Mouse (Mus musculus) liver, embryonic 14.5 days (tissue): ENCODE results near the gene Majin.

Experiments
- CTCF ChIP-seq: IDR thresholded peaks from 2 replicates; pipeline ENCODE4 v1.5.1; 2016; ENCODE audit warnings: antibody characterized with exemption, low read depth, control low read depth
- EP300 ChIP-seq: IDR thresholded peaks from 2 replicates; pipeline ENCODE4 v1.6.1; 2016; ENCODE audit warnings: antibody characterized with exemption, low read depth

DNA sequence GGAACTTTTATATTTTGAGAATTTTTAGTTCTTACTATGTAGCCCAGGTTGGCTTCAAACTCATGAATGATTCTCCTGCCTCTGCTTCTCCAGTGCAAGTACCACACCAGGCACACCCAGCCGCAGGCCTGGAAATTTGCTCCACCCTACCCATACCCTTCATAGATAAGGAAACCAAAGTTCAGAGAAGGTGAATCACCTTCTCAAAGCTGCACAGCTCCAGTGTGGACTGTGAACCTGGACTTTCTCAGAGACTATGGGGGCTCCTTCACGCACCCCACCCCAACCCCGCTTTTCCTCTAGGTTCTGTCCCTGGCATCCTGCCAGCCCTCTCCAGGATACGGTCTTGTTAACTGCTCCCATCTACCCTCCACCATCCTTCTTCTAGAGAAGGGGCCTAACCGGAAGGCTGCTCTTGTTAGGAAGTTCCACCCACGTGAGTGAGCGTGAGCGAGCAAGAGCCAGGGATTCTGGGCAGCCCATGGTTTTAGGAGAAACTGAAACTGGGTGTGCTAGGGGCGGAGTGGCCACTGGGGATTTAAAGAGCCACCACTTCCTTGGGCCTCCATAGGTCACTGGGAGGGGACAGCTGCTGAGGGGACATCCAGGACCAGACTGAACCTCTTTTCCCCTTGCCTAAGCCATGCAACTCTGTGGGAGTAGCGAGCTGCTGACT, 20.2 kb upstream of the Majin start:
- no peak for TF ChIP-seq CTCF
- TF ChIP-seq EP300: no peak
